Mouse (Mus musculus): ENCODE results near the gene Zfp93. TPM values are rescaled to one million over a fixed set of nuclear protein-coding genes. Genes with fewer than 3 reads are reported as not detected.
"Not testable (repeated sequence)": the region's sequence is repeated elsewhere in the genome, so short reads cannot be mapped to it uniquely, and the experiment has no call there.

Zfp93 gene
- polyA plus RNA-seq, 1 experiment from 2014 or later: 5.3 TPM

GRCm38 (mm10) chr7:24260000-24260312 lies 10.3 kb upstream of the Zfp93 start:
- Histone ChIP-seq H3K4me1 (ENCODE audit: insufficient read depth, low read depth, low read length) (no peaks in the 10 kb centered on the region; the same call in 1 of the 2 replicates), H3K4me3 (ENCODE audit: low read depth, low read length) (no peak overlapping the region), H3K36me3 (ENCODE audit: insufficient read depth, low read length) (peaks cover 13% of the 10 kb centered on the region; the same call in 1 of the 2 replicates), H3K9me3 (ENCODE audit: low read length) (no peaks in the 10 kb centered on the region), H3K27me3 (replicated peaks; ENCODE audit: insufficient read depth, low read length) (no peaks in the 10 kb centered on the region), H3K9ac (replicated peaks; ENCODE audit: low read depth) (no peak overlapping the region), H3K27ac (ENCODE audit: low read length) (no peak overlapping the region), H3K4me2 (replicated peaks; ENCODE audit: low read depth, low read length) (no peak overlapping the region)
- TF ChIP-seq CTCF (IDR thresholded peaks at IDR 0.05) (no peak), EP300 (IDR thresholded peaks at IDR 0.05) (no peak)
- ATAC-seq (no peak), DNase-seq (ENCODE audit: low spot score) (no peak)
- WGBS: 87% methylated on average over 4 of the region's 4 CpGs

GRCm38 (mm10) chr7:24268176-24269155 lies 1.8 kb upstream of the Zfp93 start:
- no peaks in the 10 kb centered on the region for H3K9me3 ChIP-seq (ENCODE audit: low read length)
- H3K9ac ChIP-seq (replicated peaks; ENCODE audit: low read depth): no peak overlapping the region
- WGBS: 72% methylated on average over 24 of the region's 24 CpGs
- no peaks in the 10 kb centered on the region for H3K27me3 ChIP-seq (replicated peaks; ENCODE audit: insufficient read depth, low read length)
- no peak overlapping the region for H3K27ac ChIP-seq (ENCODE audit: low read length)
- no peak overlapping the region for H3K4me2 ChIP-seq (replicated peaks; ENCODE audit: low read depth, low read length)
- DNase-seq (ENCODE audit: low spot score) (no peak), ATAC-seq (no peak)
- H3K4me3 ChIP-seq (ENCODE audit: low read depth, low read length): no peak overlapping the region
- peaks cover 3% of the 10 kb centered on the region; the same call in 1 of the 2 replicates for H3K4me1 ChIP-seq (ENCODE audit: insufficient read depth, low read depth, low read length)
- no peak for TF ChIP-seq CTCF (IDR thresholded peaks at IDR 0.05)
- TF ChIP-seq EP300 (IDR thresholded peaks at IDR 0.05): no peak
- no peaks in the 10 kb centered on the region for H3K36me3 ChIP-seq (ENCODE audit: insufficient read depth, low read length)

DNA sequence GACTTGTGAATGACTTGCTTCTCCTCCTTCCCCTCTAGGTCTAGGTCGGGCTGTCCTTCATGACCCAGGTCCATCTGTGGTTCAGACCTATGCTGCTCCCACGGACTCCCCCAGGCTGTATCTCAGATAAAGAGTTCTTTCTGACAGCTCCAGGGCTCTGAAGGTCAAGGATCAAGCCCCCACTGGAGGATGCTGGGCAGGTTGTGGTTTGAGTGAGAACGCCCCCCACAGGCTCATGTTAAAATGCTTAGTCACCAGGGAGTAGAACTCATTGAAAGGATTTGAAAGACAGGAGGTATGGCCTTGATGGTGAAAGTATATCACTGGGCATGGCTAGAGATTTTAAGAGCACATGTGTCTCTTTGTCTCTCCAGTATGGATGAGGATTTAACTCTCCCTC lies 964 bp upstream of the Zfp93 start:
- WGBS: 80% methylated on average over 3 of the region's 3 CpGs
- Histone ChIP-seq H3K4me1 (ENCODE audit: insufficient read depth, low read depth, low read length) (peaks cover 3% of the 10 kb centered on the region; the same call in 1 of the 2 replicates), H3K36me3 (ENCODE audit: insufficient read depth, low read length) (peaks cover 1% of the 10 kb centered on the region; the same call in 1 of the 2 replicates), H3K4me3 (ENCODE audit: low read depth, low read length) (no peak overlapping the region), H3K27ac (ENCODE audit: low read length) (no peak overlapping the region), H3K27me3 (replicated peaks; ENCODE audit: insufficient read depth, low read length) (no peaks in the 10 kb centered on the region), H3K9me3 (ENCODE audit: low read length) (no peaks in the 10 kb centered on the region), H3K4me2 (replicated peaks; ENCODE audit: low read depth, low read length) (no peak overlapping the region), H3K9ac (replicated peaks; ENCODE audit: low read depth) (no peak overlapping the region)
- TF ChIP-seq EP300 (IDR thresholded peaks at IDR 0.05) (no peak), CTCF (IDR thresholded peaks at IDR 0.05) (no peak)
- no peak for DNase-seq (ENCODE audit: low spot score)
- ATAC-seq: no peak

DNA sequence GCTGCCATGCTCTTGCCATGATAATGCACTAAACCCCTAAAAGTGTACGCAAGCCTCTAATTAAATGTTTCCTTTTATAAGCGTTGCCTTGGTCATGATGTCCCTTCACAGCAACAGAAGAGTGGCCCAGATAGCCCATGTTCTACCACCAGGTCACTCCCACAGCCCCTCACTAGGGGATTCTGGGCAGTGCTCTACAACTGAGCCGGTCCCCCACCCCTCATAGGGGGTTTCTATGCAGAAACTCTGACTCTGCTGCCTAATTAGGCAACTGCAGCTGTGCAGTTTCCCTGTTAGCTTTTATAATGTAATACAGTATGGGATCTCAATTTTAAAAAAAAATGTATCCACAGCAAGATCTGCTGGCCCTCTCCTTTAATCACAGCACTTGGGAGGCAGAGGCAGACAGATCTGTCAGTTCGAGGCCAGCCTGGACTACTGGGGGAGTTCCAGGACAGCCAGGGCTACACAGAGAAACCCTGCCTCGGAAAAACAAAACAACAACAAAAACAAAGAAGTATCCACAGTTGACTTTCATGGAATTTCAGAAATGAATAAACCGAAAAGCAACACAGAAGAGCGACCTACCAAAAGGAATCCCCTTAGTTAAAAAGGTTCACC lies 443 bp upstream of the Zfp93 start:
- H3K4me1 ChIP-seq (ENCODE audit: insufficient read depth, low read depth, low read length): peaks cover 3% of the 10 kb centered on the region; the same call in 1 of the 2 replicates
- no peaks in the 10 kb centered on the region for H3K9me3 ChIP-seq (ENCODE audit: low read length)
- no peak overlapping the region for H3K27ac ChIP-seq (ENCODE audit: low read length)
- H3K4me3 ChIP-seq (ENCODE audit: low read depth, low read length): peak overlapping the region; percentile 61
- ATAC-seq: peak; percentile 20
- H3K4me2 ChIP-seq (replicated peaks; ENCODE audit: low read depth, low read length): peak overlapping the region; percentile 79
- H3K36me3 ChIP-seq (ENCODE audit: insufficient read depth, low read length): peaks cover 6% of the 10 kb centered on the region; the same call in 1 of the 2 replicates
- H3K27me3 ChIP-seq (replicated peaks; ENCODE audit: insufficient read depth, low read length): no peaks in the 10 kb centered on the region
- 32% methylated on average over 7 of the region's 7 CpGs for WGBS
- DNase-seq (ENCODE audit: low spot score): no peak
- H3K9ac ChIP-seq (replicated peaks; ENCODE audit: low read depth): no peak overlapping the region; the same call in 1 of the 2 replicates
- TF ChIP-seq CTCF (IDR thresholded peaks at IDR 0.05) (no peak), EP300 (IDR thresholded peaks at IDR 0.05) (no peak)

- H3K27me3 ChIP-seq (replicated peaks; ENCODE audit: insufficient read depth, low read length): no peaks in the 10 kb centered on the region
- peaks cover 7% of the 10 kb centered on the region; the same call in 1 of the 2 replicates for H3K36me3 ChIP-seq (ENCODE audit: insufficient read depth, low read length)
- H3K4me1 ChIP-seq (ENCODE audit: insufficient read depth, low read depth, low read length): peaks cover 3% of the 10 kb centered on the region; the same call in 1 of the 2 replicates
- H3K4me3 ChIP-seq (ENCODE audit: low read depth, low read length): no peak overlapping the region
- H3K9me3 ChIP-seq (ENCODE audit: low read length): no peaks in the 10 kb centered on the region
- no peak overlapping the region for H3K9ac ChIP-seq (replicated peaks; ENCODE audit: low read depth)
- WGBS: 87% methylated on average over 6 of the region's 6 CpGs
- TF ChIP-seq EP300 (IDR thresholded peaks at IDR 0.05): no peak
- TF ChIP-seq CTCF (IDR thresholded peaks at IDR 0.05): no peak
- no peak for DNase-seq (ENCODE audit: low spot score)
- H3K27ac ChIP-seq (ENCODE audit: low read length): no peak overlapping the region
- no peak for ATAC-seq
- no peak overlapping the region for H3K4me2 ChIP-seq (replicated peaks; ENCODE audit: low read depth, low read length)
Measured at GRCm38 (mm10) chr7:24271191-24271590, 971 bp downstream of the Zfp93 start.

- TF ChIP-seq EP300 (IDR thresholded peaks at IDR 0.05) (no peak), CTCF (IDR thresholded peaks at IDR 0.05) (no peak)
- H3K27ac ChIP-seq (ENCODE audit: low read length): no peak overlapping the region
- ATAC-seq (no peak), DNase-seq (ENCODE audit: low spot score) (no peak)
- H3K9ac ChIP-seq (replicated peaks; ENCODE audit: low read depth): no peak overlapping the region
- no peak overlapping the region for H3K4me3 ChIP-seq (ENCODE audit: low read depth, low read length)
- no peak overlapping the region for H3K4me2 ChIP-seq (replicated peaks; ENCODE audit: low read depth, low read length)
- H3K27me3 ChIP-seq (replicated peaks; ENCODE audit: insufficient read depth, low read length): no peaks in the 10 kb centered on the region
- peaks cover 3% of the 10 kb centered on the region; the same call in 1 of the 2 replicates for H3K4me1 ChIP-seq (ENCODE audit: insufficient read depth, low read depth, low read length)
- WGBS: 95% methylated on average over 4 of the region's 4 CpGs
- no peaks in the 10 kb centered on the region for H3K9me3 ChIP-seq (ENCODE audit: low read length)
- peaks cover 7% of the 10 kb centered on the region; the same call in 1 of the 2 replicates for H3K36me3 ChIP-seq (ENCODE audit: insufficient read depth, low read length)
Measured at GRCm38 (mm10) chr7:24274456-24274855, 4.2 kb downstream of the Zfp93 start.

GRCm38 (mm10) chr7:24278771-24279170 lies 8.6 kb downstream of the Zfp93 start:
- not testable (repeated sequence) for H3K27ac ChIP-seq (ENCODE audit: low read length); ATAC-seq; H3K4me1 ChIP-seq (ENCODE audit: insufficient read depth, low read depth, low read length); H3K9ac ChIP-seq (replicated peaks; ENCODE audit: low read depth); H3K4me3 ChIP-seq (ENCODE audit: low read depth, low read length); H3K27me3 ChIP-seq (replicated peaks; ENCODE audit: insufficient read depth, low read length); DNase-seq (ENCODE audit: low spot score); H3K9me3 ChIP-seq (ENCODE audit: low read length); H3K36me3 ChIP-seq (ENCODE audit: insufficient read depth, low read length); H3K4me2 ChIP-seq (replicated peaks; ENCODE audit: low read depth, low read length)
- 90% methylated on average over 3 of the region's 3 CpGs for WGBS
